ENCODE assay signal across 1 mouse cellular context in genomic region chr11:120539285-120540014, GRCm38 (mm10).
A peak's percentile ranks its signal among the peaks of the same experiment; 100 is the strongest.
TF ChIP-seq lines count a peak whose summit lies in the region.

No protein-coding gene starts in this region.

TF ChIP-seq in CH12.LX, 34 proteins besides CTCF, POLR2A, EP300 and RAD21:
- no peak for TF ChIP-seq POLR2AphosphoS2 (IDR thresholded peaks at IDR 0.05; ENCODE audit: low read depth, low read length)
- peak; percentile 88 for TF ChIP-seq MAX (IDR thresholded peaks at IDR 0.05; ENCODE audit: low read length)
- TF ChIP-seq ETS1 (conservative IDR thresholded peaks at IDR 0.05; ENCODE audit: low read depth, low read length), result no peak; the same call in 1 of the 2 replicates
- TF ChIP-seq ZC3H11A (IDR thresholded peaks at IDR 0.05; ENCODE audit: low read depth, low read length), result no peak
- no peak for TF ChIP-seq IRF4 (IDR thresholded peaks at IDR 0.05; ENCODE audit: low read depth, low read length)
- TF ChIP-seq USF1 (IDR thresholded peaks at IDR 0.05; ENCODE audit: low read depth, low read length), result peak; percentile 65
- TF ChIP-seq USF2 (conservative IDR thresholded peaks at IDR 0.05; ENCODE audit: low read depth, low read length), result peak; percentile 44
- TF ChIP-seq RCOR1 (conservative IDR thresholded peaks at IDR 0.05; ENCODE audit: low read depth, low read length), result no peak
- peak; percentile 74; the same call in 1 of the 2 replicates for TF ChIP-seq MYC (IDR thresholded peaks at IDR 0.05; ENCODE audit: low read depth, low read length)
- TF ChIP-seq CHD1 (IDR thresholded peaks at IDR 0.05; ENCODE audit: low read depth, low read length), result no peak
- no peak for TF ChIP-seq UBTF (IDR thresholded peaks at IDR 0.05; ENCODE audit: low read depth, low read length)
- no peak for TF ChIP-seq ZNF384 (IDR thresholded peaks at IDR 0.05; ENCODE audit: low read depth, low read length)
- TF ChIP-seq CHD2 (IDR thresholded peaks at IDR 0.05; ENCODE audit: low read length), result peak; percentile 82; the same call in 1 of the 2 replicates
- TF ChIP-seq SIN3A (IDR thresholded peaks at IDR 0.05; ENCODE audit: low read length), result no peak
- TF ChIP-seq E2F4 (IDR thresholded peaks at IDR 0.05; ENCODE audit: insufficient replicate concordance, low read depth, low read length), result no peak
- TF ChIP-seq ZMIZ1 (IDR thresholded peaks at IDR 0.05; ENCODE audit: low read depth, low read length), result no peak
